Mouse (Mus musculus): Measurements from ENCODE around the gene Aldh3b1. TPM values are rescaled to one million over a fixed set of nuclear protein-coding genes. Genes with fewer than 3 reads are reported as not detected.

Gene Aldh3b1
- polyA plus RNA-seq, 1 experiment from 2014 or later = 16.1 TPM

GRCm38 (mm10) chr19:3903648-3904362 is 25.8 kb downstream of the Aldh3b1 start:
- WGBS = 78% methylated on average over 25 of the region's 25 CpGs
- Histone ChIP-seq H3K36me3 (ENCODE audit: control insufficient read depth, insufficient read depth) (peaks cover 45% of the 10 kb centered on the region), H3K4me2 (replicated peaks; ENCODE audit: low read depth) (peak overlapping the region; percentile 75), H3K9ac (ENCODE audit: low read depth, low read length) (no peak overlapping the region), H3K4me3 (ENCODE audit: low read depth, low read length) (no peak overlapping the region), H3K9me3 (ENCODE audit: control insufficient read depth) (no peaks in the 10 kb centered on the region), H3K27ac (ENCODE audit: low read depth, low read length) (no peak overlapping the region), H3K27me3 (replicated peaks; ENCODE audit: control insufficient read depth, insufficient read depth, low read length) (no peaks in the 10 kb centered on the region), H3K4me1 (replicated peaks; ENCODE audit: control insufficient read depth, insufficient read depth, low read length) (peaks cover 10% of the 10 kb centered on the region; the same call in 1 of the 2 replicates)
- ATAC-seq = no peak
- no peak for TF ChIP-seq CTCF (IDR thresholded peaks at IDR 0.05; ENCODE audit: low read depth)

GRCm38 (mm10) chr19:3902966-3903365 is 26.6 kb downstream of the Aldh3b1 start:
- 79% methylated on average over 12 of the region's 12 CpGs for WGBS
- H3K36me3 ChIP-seq (ENCODE audit: control insufficient read depth, insufficient read depth) = peaks cover 53% of the 10 kb centered on the region
- ATAC-seq = no peak
- no peaks in the 10 kb centered on the region for H3K27me3 ChIP-seq (replicated peaks; ENCODE audit: control insufficient read depth, insufficient read depth, low read length)
- no peak for TF ChIP-seq CTCF (IDR thresholded peaks at IDR 0.05; ENCODE audit: low read depth)
- peaks cover 9% of the 10 kb centered on the region; the same call in 1 of the 2 replicates for H3K4me1 ChIP-seq (replicated peaks; ENCODE audit: control insufficient read depth, insufficient read depth, low read length)
- no peak overlapping the region for H3K27ac ChIP-seq (ENCODE audit: low read depth, low read length)
- H3K4me2 ChIP-seq (replicated peaks; ENCODE audit: low read depth) = no peak overlapping the region
- H3K9ac ChIP-seq (ENCODE audit: low read depth, low read length) = no peak overlapping the region
- H3K4me3 ChIP-seq (ENCODE audit: low read depth, low read length) = no peak overlapping the region
- no peaks in the 10 kb centered on the region for H3K9me3 ChIP-seq (ENCODE audit: control insufficient read depth)

GRCm38 (mm10) chr19:3899618-3900017 is 30.0 kb downstream of the Aldh3b1 start:
- Histone ChIP-seq H3K9me3 (ENCODE audit: control insufficient read depth) (no peaks in the 10 kb centered on the region), H3K4me2 (replicated peaks; ENCODE audit: low read depth) (no peak overlapping the region), H3K27me3 (replicated peaks; ENCODE audit: control insufficient read depth, insufficient read depth, low read length) (no peaks in the 10 kb centered on the region), H3K27ac (ENCODE audit: low read depth, low read length) (no peak overlapping the region), H3K4me1 (replicated peaks; ENCODE audit: control insufficient read depth, insufficient read depth, low read length) (no peaks in the 10 kb centered on the region; the same call in 1 of the 2 replicates), H3K4me3 (ENCODE audit: low read depth, low read length) (no peak overlapping the region), H3K36me3 (ENCODE audit: control insufficient read depth, insufficient read depth) (peaks cover 87% of the 10 kb centered on the region), H3K9ac (ENCODE audit: low read depth, low read length) (no peak overlapping the region)
- WGBS = 93% methylated on average over 4 of the region's 4 CpGs
- TF ChIP-seq CTCF (IDR thresholded peaks at IDR 0.05; ENCODE audit: low read depth) = no peak
- no peak for ATAC-seq

- no peak overlapping the region for H3K4me3 ChIP-seq (ENCODE audit: low read depth, low read length)
- no peak for TF ChIP-seq CTCF (IDR thresholded peaks at IDR 0.05; ENCODE audit: low read depth)
- no peak overlapping the region for H3K27ac ChIP-seq (ENCODE audit: low read depth, low read length)
- peaks cover 89% of the 10 kb centered on the region for H3K36me3 ChIP-seq (ENCODE audit: control insufficient read depth, insufficient read depth)
- no peak for ATAC-seq
- H3K9ac ChIP-seq (ENCODE audit: low read depth, low read length) = no peak overlapping the region
- H3K4me1 ChIP-seq (replicated peaks; ENCODE audit: control insufficient read depth, insufficient read depth, low read length) = no peaks in the 10 kb centered on the region
- no peaks in the 10 kb centered on the region for H3K9me3 ChIP-seq (ENCODE audit: control insufficient read depth)
- H3K27me3 ChIP-seq (replicated peaks; ENCODE audit: control insufficient read depth, insufficient read depth, low read length) = no peaks in the 10 kb centered on the region
- WGBS = 84% methylated on average over 7 of the region's 7 CpGs
- no peak overlapping the region for H3K4me2 ChIP-seq (replicated peaks; ENCODE audit: low read depth)
Observed at GRCm38 (mm10) chr19:3898952-3899351, 30.7 kb downstream of the Aldh3b1 start.

GRCm38 (mm10) chr19:3897557-3897956 is 32.1 kb downstream of the Aldh3b1 start:
- no peak for TF ChIP-seq CTCF (IDR thresholded peaks at IDR 0.05; ENCODE audit: low read depth)
- Histone ChIP-seq H3K4me2 (replicated peaks; ENCODE audit: low read depth) (no peak overlapping the region), H3K4me3 (ENCODE audit: low read depth, low read length) (no peak overlapping the region), H3K36me3 (ENCODE audit: control insufficient read depth, insufficient read depth) (peaks cover 90% of the 10 kb centered on the region), H3K4me1 (replicated peaks; ENCODE audit: control insufficient read depth, insufficient read depth, low read length) (no peaks in the 10 kb centered on the region), H3K9me3 (ENCODE audit: control insufficient read depth) (no peaks in the 10 kb centered on the region), H3K27ac (ENCODE audit: low read depth, low read length) (no peak overlapping the region), H3K9ac (ENCODE audit: low read depth, low read length) (no peak overlapping the region), H3K27me3 (replicated peaks; ENCODE audit: control insufficient read depth, insufficient read depth, low read length) (no peaks in the 10 kb centered on the region)
- 94% methylated on average over 5 of the region's 5 CpGs for WGBS
- ATAC-seq = no peak

- Histone ChIP-seq H3K4me1 (replicated peaks; ENCODE audit: control insufficient read depth, insufficient read depth, low read length) (no peaks in the 10 kb centered on the region), H3K27me3 (replicated peaks; ENCODE audit: control insufficient read depth, insufficient read depth, low read length) (no peaks in the 10 kb centered on the region), H3K9ac (ENCODE audit: low read depth, low read length) (no peak overlapping the region), H3K9me3 (ENCODE audit: control insufficient read depth) (no peaks in the 10 kb centered on the region), H3K36me3 (ENCODE audit: control insufficient read depth, insufficient read depth) (peaks cover 90% of the 10 kb centered on the region), H3K4me3 (ENCODE audit: low read depth, low read length) (no peak overlapping the region), H3K27ac (ENCODE audit: low read depth, low read length) (no peak overlapping the region), H3K4me2 (replicated peaks; ENCODE audit: low read depth) (no peak overlapping the region)
- WGBS = 93% methylated on average over 10 of the region's 10 CpGs
- no peak for TF ChIP-seq CTCF (IDR thresholded peaks at IDR 0.05; ENCODE audit: low read depth)
- ATAC-seq = 0 out of 2 replicates have a peak, but pooled peaks have one; percentile 1
Observed at GRCm38 (mm10) chr19:3896208-3896607, 33.4 kb downstream of the Aldh3b1 start.
